Mouse (Mus musculus) spleen, postnatal 10 days (tissue): ENCODE data around the gene Tfap2e.

Experiments used
- DNase-seq, 2 experiments: peaks; one replicate each; pipeline ENCODE4 v3.0.0; 2021 to 2022; ENCODE audit warnings: low spot score in 2 of 2

The Tfap2e gene

GRCm38 (mm10) chr4:126751556-126752023, 15.6 kb upstream of the Tfap2e start:
- no peak for DNase-seq

GRCm38 (mm10) chr4:126750863-126751555, 15.0 kb upstream of the Tfap2e start:
- DNase-seq, result no peak

DNA sequence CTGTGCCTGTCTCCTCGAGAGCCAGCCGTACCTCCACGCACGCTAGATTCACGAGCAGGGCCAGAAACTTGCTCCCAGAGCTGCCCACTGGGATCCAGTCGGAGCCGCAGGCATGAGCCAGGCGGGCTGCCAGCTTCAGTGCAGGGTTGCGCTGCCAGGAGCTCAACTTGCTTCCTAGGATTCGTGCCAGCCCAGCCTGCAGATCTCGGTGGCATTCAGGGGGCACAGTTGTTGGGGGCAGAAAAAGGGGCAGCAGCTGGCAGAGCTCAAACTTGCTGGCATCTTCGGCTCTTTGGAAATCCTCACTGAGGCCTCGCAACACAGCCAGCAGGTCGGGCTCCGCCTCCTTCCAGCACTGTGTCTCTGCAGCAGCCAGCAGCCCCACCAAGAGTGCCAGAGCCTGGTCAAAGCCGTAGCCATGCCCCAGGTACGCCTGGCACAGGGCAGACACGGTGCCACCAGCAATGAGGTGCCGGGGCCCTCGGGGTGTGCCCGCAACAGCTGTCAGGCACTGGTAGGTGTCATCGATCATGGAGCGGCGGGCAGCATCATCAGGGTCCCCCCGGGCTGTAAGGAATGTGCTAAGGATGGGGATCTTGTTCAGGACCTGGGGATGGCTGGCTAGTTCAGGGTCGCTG, 14.1 kb upstream of the Tfap2e start:
- no peak for DNase-seq

- no peak for DNase-seq
Observed at GRCm38 (mm10) chr4:126749553-126749952, 13.5 kb upstream of the Tfap2e start.

GRCm38 (mm10) chr4:126748381-126748780, 12.3 kb upstream of the Tfap2e start:
- DNase-seq, result no peak

- DNase-seq, result no peak
Observed at GRCm38 (mm10) chr4:126746194-126746840, 10.3 kb upstream of the Tfap2e start.

DNA sequence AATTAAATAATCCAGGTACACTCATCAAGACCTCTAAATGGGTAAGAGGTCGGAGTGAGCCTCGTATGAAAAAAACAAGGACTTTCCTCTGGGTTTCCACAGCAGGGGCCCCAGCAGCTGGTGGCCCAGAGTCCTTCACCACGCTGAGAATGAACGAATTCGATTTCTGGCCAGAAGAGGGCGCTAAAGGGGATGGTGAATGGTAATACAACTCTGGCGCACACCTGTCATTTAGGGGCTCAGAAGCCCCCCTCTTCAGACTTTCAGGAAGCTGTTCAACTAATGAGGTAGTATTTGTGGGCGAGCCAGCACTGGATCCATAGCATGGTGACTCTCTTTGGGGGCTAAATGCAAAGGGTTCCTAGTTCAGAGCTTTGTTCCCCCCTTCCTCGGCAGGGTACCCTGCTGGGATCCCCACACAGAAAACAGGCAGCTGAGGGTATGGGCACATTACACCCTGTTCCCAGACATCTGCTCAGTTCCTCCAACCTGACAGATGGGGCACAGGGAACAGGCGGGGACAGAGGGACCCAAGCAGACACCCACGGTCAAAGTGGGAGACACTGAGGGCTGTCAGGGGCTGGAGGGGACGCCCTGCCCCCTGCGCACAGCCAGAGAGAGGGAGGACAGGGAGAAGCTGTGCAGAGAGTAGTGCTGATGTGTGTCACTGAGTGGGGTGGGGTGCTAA, 9.6 kb upstream of the Tfap2e start:
- DNase-seq, result peak; percentile 43 to 80

GRCm38 (mm10) chr4:126744831-126745230, 8.8 kb upstream of the Tfap2e start:
- DNase-seq, result no peak

DNA sequence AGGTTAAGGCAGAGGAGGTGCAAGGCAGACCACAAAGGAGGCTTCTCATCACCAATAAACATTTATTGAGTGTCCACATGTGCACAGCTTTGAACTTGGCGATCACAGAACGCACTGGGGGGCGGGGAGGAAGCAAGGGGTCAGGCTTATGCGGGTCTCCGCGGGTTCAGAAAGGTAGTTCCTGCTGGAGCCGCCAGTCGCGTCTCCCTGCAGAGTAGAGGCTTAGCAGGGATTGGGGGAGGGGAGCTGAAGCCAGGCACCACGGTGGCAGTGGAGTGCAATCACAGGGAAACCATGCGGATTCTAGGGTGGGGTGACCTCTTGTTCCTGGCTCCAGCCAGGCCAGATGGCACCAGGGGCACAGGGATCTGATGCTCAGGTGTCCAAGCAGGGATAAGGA, 7.7 kb upstream of the Tfap2e start:
- no peak for DNase-seq

- DNase-seq, result no peak
Observed at GRCm38 (mm10) chr4:126742976-126743375, 6.9 kb upstream of the Tfap2e start.

DNA sequence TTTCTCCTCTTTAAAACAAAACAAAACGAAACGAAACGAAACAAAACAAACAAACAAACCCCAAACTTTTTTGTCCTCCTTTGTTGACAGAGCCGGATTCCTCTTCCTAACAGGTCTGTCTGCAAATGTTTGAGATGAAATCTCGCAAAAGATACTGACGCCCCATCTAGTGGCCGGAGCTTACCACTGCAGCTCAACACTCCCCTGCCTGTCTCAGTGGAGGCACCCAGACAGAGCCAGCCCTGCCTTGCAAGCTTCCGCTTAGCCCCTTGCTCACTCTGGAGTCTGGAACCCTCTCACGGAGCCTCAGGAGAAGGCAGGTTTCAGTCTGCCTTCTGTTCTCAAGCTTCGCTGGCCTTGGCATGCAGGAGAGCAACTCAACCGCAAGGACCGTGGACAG, 5.4 kb upstream of the Tfap2e start:
- DNase-seq, result peak; percentile 57 to 80

DNA sequence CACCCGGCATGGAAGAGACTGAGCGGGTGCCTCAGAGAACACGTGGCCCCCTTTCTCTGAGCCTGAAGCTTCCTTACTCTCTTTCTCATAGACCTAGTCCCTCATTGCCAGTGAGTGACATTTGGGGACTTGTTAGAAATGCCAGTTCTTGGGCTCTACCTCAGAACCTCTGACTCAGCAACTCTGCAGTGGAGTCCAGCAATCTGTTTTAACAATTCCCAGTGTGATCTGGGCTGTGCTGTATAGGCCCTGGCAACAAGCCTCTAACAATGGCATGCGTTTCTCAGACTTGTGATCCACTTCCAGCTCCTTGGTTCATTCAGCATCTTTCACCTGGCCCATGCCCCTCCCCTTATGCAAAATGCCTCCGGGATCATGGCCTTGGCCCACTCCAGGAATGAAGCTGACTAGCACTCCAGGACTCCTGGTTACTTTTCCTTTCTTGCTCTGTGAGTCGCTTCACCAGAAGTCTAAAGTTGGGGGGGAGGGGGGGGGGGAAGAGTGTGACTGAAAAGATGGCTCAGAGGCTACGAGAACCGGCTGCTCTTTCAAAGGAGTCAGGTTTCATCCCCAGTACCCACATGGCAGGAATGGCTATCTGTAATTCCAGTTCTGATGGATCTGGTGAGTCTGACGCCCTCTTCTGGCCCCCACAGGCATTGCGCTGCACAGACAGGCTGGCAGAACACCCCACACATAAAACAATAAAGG, 4.1 kb upstream of the Tfap2e start:
- no peak for DNase-seq

- no peak for DNase-seq
Observed at GRCm38 (mm10) chr4:126735382-126736000, 549 bp downstream of the Tfap2e start.

GRCm38 (mm10) chr4:126734700-126735381, 1.2 kb downstream of the Tfap2e start:
- DNase-seq, result no peak

DNA sequence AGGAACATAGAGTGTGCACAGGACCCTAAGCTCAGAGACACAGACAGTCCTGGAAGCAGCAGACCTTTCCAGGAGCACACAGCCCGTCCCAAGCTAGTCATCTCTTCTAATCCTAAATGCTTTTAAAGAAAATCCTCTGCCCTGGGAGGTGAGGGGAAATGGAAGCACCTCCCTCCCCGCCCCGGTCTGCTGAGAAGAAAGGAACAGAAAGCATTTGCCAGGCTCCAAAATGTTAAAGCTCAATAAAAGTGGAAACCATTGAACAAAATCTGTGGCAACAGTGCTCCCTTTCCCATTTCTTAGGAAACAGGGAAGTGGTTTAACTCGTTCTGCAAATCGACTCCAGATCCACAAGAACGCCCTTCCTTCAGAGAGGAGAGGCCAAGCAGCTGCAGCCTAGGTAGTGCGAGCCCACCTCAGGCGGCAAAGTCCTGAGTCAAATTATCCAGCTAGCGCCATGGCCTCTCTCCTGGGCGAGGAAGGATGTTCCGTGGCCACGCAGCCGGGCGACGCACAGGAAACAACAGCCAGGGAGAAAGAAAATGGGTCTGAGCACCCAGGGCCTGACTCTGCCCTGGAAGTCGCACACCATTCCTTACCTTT, 1.9 kb downstream of the Tfap2e start:
- DNase-seq, result no peak

- DNase-seq, result no peak
Observed at GRCm38 (mm10) chr4:126732531-126733380, 3.3 kb downstream of the Tfap2e start.

DNA sequence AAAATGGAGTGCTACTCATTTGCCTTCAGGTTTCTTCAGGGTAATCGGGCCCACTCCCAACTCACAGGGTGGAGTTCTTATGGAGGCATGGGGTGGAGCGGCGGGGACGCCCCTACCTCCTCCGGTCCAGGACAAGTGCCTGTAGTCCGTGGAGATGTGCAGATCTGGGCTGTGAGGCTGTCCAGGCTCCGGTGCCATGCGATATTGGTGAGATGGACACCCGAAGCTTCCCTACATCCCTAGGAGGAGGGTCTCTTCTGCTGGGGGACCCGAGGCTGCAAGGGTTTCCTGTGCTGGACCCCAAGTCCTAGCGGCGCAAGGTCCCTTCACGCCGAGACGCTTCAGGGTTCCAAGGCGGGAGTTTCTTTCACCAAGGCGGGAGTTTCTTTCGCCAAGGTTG, 3.9 kb downstream of the Tfap2e start:
- DNase-seq, result no peak

DNA sequence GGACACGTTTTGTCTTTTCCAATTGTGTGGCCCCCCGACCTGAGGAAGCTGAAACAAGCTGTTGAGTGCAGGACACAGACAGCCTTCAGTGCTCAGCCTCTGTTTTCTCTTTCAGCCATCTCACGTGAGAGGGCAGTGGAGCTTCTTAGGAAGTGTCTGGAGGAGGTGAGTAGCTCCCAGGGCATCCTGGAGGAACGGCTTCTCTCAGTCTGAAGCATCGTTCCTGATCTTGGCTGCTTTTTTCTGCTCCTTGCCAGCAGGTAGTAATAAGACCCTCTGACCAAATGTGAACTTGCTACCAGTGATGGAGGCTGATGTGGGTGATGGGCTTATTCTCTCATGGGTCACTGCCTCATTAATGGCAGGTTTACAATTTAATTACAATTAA, 28.6 kb downstream of the Tfap2e start:
- no peak for DNase-seq
